8 mouse cellular contexts compared by ENCODE assay signal in genomic region chr5:109558404-109559160, GRCm38 (mm10). TPM values are rescaled to one million over a fixed set of nuclear protein-coding genes. Genes with fewer than 3 reads are reported as not detected.
DNase-seq lines count a peak whose midpoint lies in the region; ATAC-seq lines count a peak whose summit lies in the region.

Crlf2 (minus strand) TSS chr5:109558993.

- peak within 1 kb of the TSS; percentile 73 for H3K9ac ChIP-seq in heart, embryonic 14.5 days (ENCODE audit: low read length)
- H3K9ac ChIP-seq in liver, embryonic 13.5 days = peak within 1 kb of the TSS; percentile 65
- H3K9ac ChIP-seq in stomach, embryonic 16.5 days (ENCODE audit: low read length) = peak within 1 kb of the TSS; percentile 83

- H3K27ac ChIP-seq in heart, embryonic 14.5 days (replicated peaks in 1 of 2; ENCODE audit: control insufficient read depth in 1 of 2, insufficient read depth in 1 of 2, low read depth in 2 of 2, low read length in 2 of 2) = peak within 1 kb of the TSS; percentile 88 to 91
- H3K27ac ChIP-seq in liver, embryonic 13.5 days = peak within 1 kb of the TSS; percentile 88
- peak within 1 kb of the TSS; percentile 98 for H3K27ac ChIP-seq in stomach, embryonic 16.5 days (ENCODE audit: low read length)

- H3K4me1 ChIP-seq in heart, embryonic 14.5 days (ENCODE audit: control insufficient read depth in 2 of 2, insufficient read depth in 2 of 2, low read length in 2 of 2) = no peaks in the 10 kb centered on the region
- peaks cover 20% of the 10 kb centered on the region for H3K4me1 ChIP-seq in liver, embryonic 13.5 days (replicated peaks)
- no peaks in the 10 kb centered on the region for H3K4me1 ChIP-seq in stomach, embryonic 16.5 days (ENCODE audit: control insufficient read depth, insufficient read depth, low read length)

- peak within 1 kb of the TSS; percentile 62 to 65 for H3K4me3 ChIP-seq in heart, embryonic 14.5 days (ENCODE audit: control insufficient read depth in 1 of 2, insufficient read depth in 1 of 2, low read depth in 1 of 2, low read length in 2 of 2)
- H3K4me3 ChIP-seq in liver, embryonic 13.5 days (replicated peaks) = peak within 1 kb of the TSS; percentile 71
- H3K4me3 ChIP-seq in stomach, embryonic 16.5 days (replicated peaks; ENCODE audit: low read length) = peak within 1 kb of the TSS; percentile 80

- H3K27me3 ChIP-seq in heart, embryonic 14.5 days (ENCODE audit: control insufficient read depth, insufficient read depth, low read length) = no peaks in the 10 kb centered on the region
- no peaks in the 10 kb centered on the region for H3K27me3 ChIP-seq in liver, embryonic 13.5 days
- H3K27me3 ChIP-seq in stomach, embryonic 16.5 days (ENCODE audit: control insufficient read depth, insufficient read depth, low read length) = no peaks in the 10 kb centered on the region

- peak; percentile 58 for ATAC-seq in CD4-positive, CD25-positive, alpha-beta regulatory T cell, adult 4 months
- peak; percentile 64 for ATAC-seq in heart, embryonic 14.5 days (ENCODE audit: insufficient number of reproducible peaks, insufficient read depth, low FRiP score, low read depth)
- peak; percentile 68 for ATAC-seq in liver, embryonic 13.5 days (ENCODE audit: low read depth)
- peak; percentile 52 for ATAC-seq in stomach, embryonic 16.5 days (ENCODE audit: insufficient read depth, low FRiP score)

- peaks cover 38% of the 10 kb centered on the region for H3K9me3 ChIP-seq in heart, embryonic 14.5 days (ENCODE audit: control insufficient read depth, low read length)
- peaks cover 28% of the 10 kb centered on the region for H3K9me3 ChIP-seq in liver, embryonic 13.5 days (replicated peaks)
- H3K9me3 ChIP-seq in stomach, embryonic 16.5 days (replicated peaks; ENCODE audit: control insufficient read depth, low read length) = peaks cover 26% of the 10 kb centered on the region

- peaks cover 4% of the 10 kb centered on the region; the same call in 1 of the 2 replicates for H3K36me3 ChIP-seq in heart, embryonic 14.5 days (ENCODE audit: control insufficient read depth, insufficient read depth, low read length)
- H3K36me3 ChIP-seq in liver, embryonic 13.5 days = peaks cover 26% of the 10 kb centered on the region
- peaks cover 17% of the 10 kb centered on the region for H3K36me3 ChIP-seq in stomach, embryonic 16.5 days (ENCODE audit: control insufficient read depth, insufficient read depth, low read length)

- peak within 1 kb of the TSS; percentile 74 for H3K4me2 ChIP-seq in heart, embryonic 14.5 days (ENCODE audit: low read length)
- peak within 1 kb of the TSS; percentile 81 for H3K4me2 ChIP-seq in liver, embryonic 13.5 days
- H3K4me2 ChIP-seq in stomach, embryonic 16.5 days (ENCODE audit: low read depth, low read length) = peak within 1 kb of the TSS; percentile 69

- under 1% methylated on average over 54 of the region's 73 CpGs for WGBS in heart, embryonic 14.5 days
- under 1% methylated on average over 59 of the region's 73 CpGs for WGBS in liver, embryonic 13.5 days (ENCODE audit: insufficient replicate concordance)
- WGBS in stomach, embryonic 16.5 days = under 1% methylated on average over 55 of the region's 73 CpGs

- peak; percentile 37 for DNase-seq in c-Kit-negative CD71-positive TER-119-positive erythroid progenitor cells, embryonic 14.5 days (ENCODE audit: low read depth, low spot score)
- DNase-seq in fibroblast of lung, adult 2 months (ENCODE audit: low read depth) = peak; percentile 82
- DNase-seq in kidney, postnatal 14 days = peak; percentile 94
- DNase-seq in liver, embryonic 13.5 days = peak; percentile 78
- DNase-seq in neural tube, embryonic 10.5 days (ENCODE audit: extremely low spot score, low spot score) = peak; percentile 92

RNA-seq across cellular contexts. Expression of gene Crlf2, which starts in this region (rescaled TPM):
- 1 to 10 TPM; 6.2 to 7.2 TPM for polyA plus RNA-seq in CD4-positive, CD25-positive, alpha-beta regulatory T cell, adult 4 months (2017; shearing (Covaris generic))
- 6.9 and 7.0 TPM in 2 replicates for polyA plus RNA-seq in heart, embryonic 14.5 days (2014; fragmentation: Nextera tagmentation; extraction: Ambion mirVana)
- 4.8 and 5.3 TPM in 2 replicates for polyA plus RNA-seq in liver, embryonic 13.5 days (2015; fragmentation: Nextera tagmentation; extraction: Ambion mirVana)
- 5.7 and 7.4 TPM in 2 replicates for polyA plus RNA-seq in stomach, embryonic 16.5 days (2015; fragmentation: Nextera tagmentation; extraction: Ambion mirVana)

Comparison
In these comparisons a context has a peak if more than half of its experiments do, and no peak if none do; other contexts are left out.
1. Peak in every context shown above with its lines: DNase-seq, ATAC-seq, H3K4me3 ChIP-seq and H3K27ac ChIP-seq.
2. DNase-seq: peak in every context shown above with its lines; median percentile 94 in kidney, postnatal 14 days; 92 in neural tube, embryonic 10.5 days; 82 in fibroblast of lung, adult 2 months; 78 in liver, embryonic 13.5 days; 37 in c-Kit-negative CD71-positive TER-119-positive erythroid progenitor cells, embryonic 14.5 days.